Mouse (Mus musculus) embryonic facial prominence, embryonic 14.5 days (tissue): ENCODE data around the gene Rcor3. TPM values are rescaled to one million over a fixed set of nuclear protein-coding genes. Genes with fewer than 3 reads are reported as not detected.

Experiments used
- ATAC-seq: fragments of 200-750 bp; cut with Nextera tagmentation; 2 replicates; pipeline ENCODE4 v1.8.0; 2017; ENCODE audit warnings: low read depth, moderate number of reproducible peaks, moderate TSS enrichment
- DNase-seq: peaks from one replicate; pipeline ENCODE4 v3.0.0-alpha.2; 2015; ENCODE audit warnings: low spot score
- H3K27ac ChIP-seq: fragments of 300-500 bp; sonication (generic); replicated peaks from 2 replicates; pipeline ENCODE4 v1.5.1; 2014; ENCODE audit warnings: low read depth, mild to moderate bottlenecking, low read length, moderate library complexity
- H3K27me3 ChIP-seq: fragments of 300-500 bp; sonication (generic); replicated peaks from 2 replicates; pipeline ENCODE4 v1.6.1; 2014; ENCODE audit warnings: low read length; ENCODE audit not compliant: control insufficient read depth, insufficient read depth
- H3K36me3 ChIP-seq: fragments of 300-500 bp; sonication (generic); 2 replicates; pipeline ENCODE4 v1.6.1; 2014; ENCODE audit warnings: low read length, mixed read lengths; ENCODE audit not compliant: control insufficient read depth, insufficient read depth
- H3K4me1 ChIP-seq: fragments of 300-500 bp; sonication (generic); 2 replicates; pipeline ENCODE4 v1.6.1; 2014; ENCODE audit warnings: antibody characterized with exemption, low read length; ENCODE audit not compliant: control insufficient read depth, insufficient read depth
- H3K4me2 ChIP-seq: fragments of 300-500 bp; sonication (generic); 2 replicates; pipeline ENCODE4 v1.6.1; 2014; ENCODE audit warnings: low read depth, mild to moderate bottlenecking, low read length, moderate library complexity, mixed read lengths
- H3K4me3 ChIP-seq: fragments of 300-500 bp; sonication (generic); 2 replicates; pipeline ENCODE4 v1.5.1; 2014; ENCODE audit warnings: low read depth, mild to moderate bottlenecking, low read length
- H3K9ac ChIP-seq: fragments of 300-500 bp; sonication (generic); 2 replicates; pipeline ENCODE4 v1.6.1; 2014; ENCODE audit warnings: low read depth, mild to moderate bottlenecking, low read length, moderate library complexity, mixed read lengths
- H3K9me3 ChIP-seq: fragments of 300-500 bp; sonication (generic); 2 replicates; pipeline ENCODE4 v1.6.1; 2016; ENCODE audit warnings: low read length; ENCODE audit not compliant: control insufficient read depth
- WGBS: fragments of 180-500 bp; shearing (Covaris S2); extraction: QIAGEN DNeasy Blood & Tissue Kit; methylation state at CpG from one replicate; pipeline ENCODE4 v1.1.7; 2014; 5-methylcytosine and 5-hydroxymethylcytosine counted together
- polyA plus RNA-seq: library from polyadenylated mRNA; unstranded; fragments of >200 nt; fragmentation: Nextera tagmentation; extraction: Ambion mirVana; gene quantifications from 2 replicates; pipeline ENCODE4 v1.2.1, GENCODE M21; 2014

Gene Rcor3
- polyA plus RNA-seq, 1 experiment from 2014 or later, result 32.6 TPM

DNA sequence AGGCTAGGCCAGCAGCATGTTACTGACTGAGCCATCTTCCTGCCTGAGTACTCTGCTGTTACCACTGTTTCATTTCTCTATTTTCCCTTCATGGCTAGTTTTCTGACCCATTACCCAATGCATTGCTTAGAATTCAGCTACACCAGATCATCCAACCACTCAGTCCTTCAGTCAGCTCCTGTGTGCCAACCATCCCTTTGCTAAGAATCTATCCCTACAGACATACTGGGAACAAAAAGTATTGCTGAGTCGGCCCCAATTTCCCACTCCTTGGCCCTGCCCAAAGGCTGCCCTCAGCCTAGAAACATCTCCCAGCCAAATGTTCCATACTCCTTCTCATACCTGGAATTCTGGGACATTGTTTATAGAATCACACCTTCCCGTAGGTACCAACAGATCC, 56.7 kb downstream of the Rcor3 start:
- DNase-seq (no peak), ATAC-seq (no peak)
- H3K27me3 ChIP-seq, result no peaks in the 10 kb centered on the region
- no peak overlapping the region for H3K4me3 ChIP-seq
- no peak overlapping the region for H3K27ac ChIP-seq
- H3K36me3 ChIP-seq, result no peaks in the 10 kb centered on the region
- no peaks in the 10 kb centered on the region for H3K4me1 ChIP-seq
- H3K9ac ChIP-seq, result no peak overlapping the region
- no peak overlapping the region for H3K4me2 ChIP-seq
- WGBS, result 93% methylated on average over 2 of the region's 2 CpGs
- H3K9me3 ChIP-seq, result peaks cover 5% of the 10 kb centered on the region; the same call in 1 of the 2 replicates

DNA sequence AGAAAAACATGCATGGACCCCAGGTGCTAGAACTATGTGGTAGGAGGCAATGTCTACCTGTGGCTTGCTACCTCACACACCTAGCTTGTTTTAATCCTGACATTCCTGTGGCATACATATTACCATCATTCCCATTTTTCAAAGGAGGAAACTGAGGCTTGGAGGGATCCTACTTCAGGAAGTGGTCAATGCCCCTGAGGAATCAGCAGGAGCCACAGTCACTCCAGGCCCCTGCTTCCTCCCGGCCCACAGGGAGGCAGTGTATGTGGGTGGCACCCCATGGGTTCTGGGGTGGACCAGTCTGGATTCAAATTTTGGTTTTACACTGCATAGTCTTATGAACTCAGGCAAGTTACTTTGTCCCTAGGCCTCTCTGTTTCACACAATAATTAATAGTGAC, 58.7 kb downstream of the Rcor3 start:
- no peaks in the 10 kb centered on the region for H3K4me1 ChIP-seq
- H3K4me2 ChIP-seq, result no peak overlapping the region
- no peak overlapping the region for H3K27ac ChIP-seq
- no peaks in the 10 kb centered on the region for H3K27me3 ChIP-seq
- no peak overlapping the region for H3K4me3 ChIP-seq
- DNase-seq (no peak), ATAC-seq (no peak)
- 77% methylated on average over 1 of the region's 1 CpGs for WGBS
- peaks cover 5% of the 10 kb centered on the region; the same call in 1 of the 2 replicates for H3K9me3 ChIP-seq
- no peak overlapping the region for H3K9ac ChIP-seq
- no peaks in the 10 kb centered on the region for H3K36me3 ChIP-seq

DNA sequence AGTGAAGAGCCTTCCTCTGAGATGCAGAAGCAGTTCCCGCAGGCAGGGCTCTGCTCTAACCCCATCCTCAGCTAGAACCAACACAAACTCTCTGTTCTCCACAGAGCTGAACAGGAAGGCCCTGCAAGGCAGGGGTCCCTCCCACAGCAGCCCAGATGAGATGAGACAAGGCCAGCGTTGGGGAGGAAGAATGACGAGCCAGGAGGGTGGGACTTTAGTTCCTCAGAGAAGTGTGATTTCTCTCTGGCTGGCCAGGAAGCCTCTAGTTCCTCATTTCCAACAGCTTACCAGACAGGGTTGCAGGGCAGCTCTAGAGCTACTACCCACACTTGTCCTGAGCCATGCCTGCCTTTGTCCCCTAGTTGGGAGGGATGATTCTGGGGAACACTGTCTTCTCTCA, 59.5 kb downstream of the Rcor3 start:
- DNase-seq (no peak), ATAC-seq (no peak)
- Histone ChIP-seq H3K27me3 (no peaks in the 10 kb centered on the region), H3K4me2 (no peak overlapping the region), H3K4me1 (no peaks in the 10 kb centered on the region), H3K9ac (no peak overlapping the region), H3K4me3 (no peak overlapping the region), H3K27ac (peak overlapping the region; percentile 41; the same call in 1 of the 2 replicates), H3K36me3 (no peaks in the 10 kb centered on the region), H3K9me3 (peaks cover 5% of the 10 kb centered on the region; the same call in 1 of the 2 replicates)
- WGBS, result 47% methylated on average over 3 of the region's 3 CpGs

DNA sequence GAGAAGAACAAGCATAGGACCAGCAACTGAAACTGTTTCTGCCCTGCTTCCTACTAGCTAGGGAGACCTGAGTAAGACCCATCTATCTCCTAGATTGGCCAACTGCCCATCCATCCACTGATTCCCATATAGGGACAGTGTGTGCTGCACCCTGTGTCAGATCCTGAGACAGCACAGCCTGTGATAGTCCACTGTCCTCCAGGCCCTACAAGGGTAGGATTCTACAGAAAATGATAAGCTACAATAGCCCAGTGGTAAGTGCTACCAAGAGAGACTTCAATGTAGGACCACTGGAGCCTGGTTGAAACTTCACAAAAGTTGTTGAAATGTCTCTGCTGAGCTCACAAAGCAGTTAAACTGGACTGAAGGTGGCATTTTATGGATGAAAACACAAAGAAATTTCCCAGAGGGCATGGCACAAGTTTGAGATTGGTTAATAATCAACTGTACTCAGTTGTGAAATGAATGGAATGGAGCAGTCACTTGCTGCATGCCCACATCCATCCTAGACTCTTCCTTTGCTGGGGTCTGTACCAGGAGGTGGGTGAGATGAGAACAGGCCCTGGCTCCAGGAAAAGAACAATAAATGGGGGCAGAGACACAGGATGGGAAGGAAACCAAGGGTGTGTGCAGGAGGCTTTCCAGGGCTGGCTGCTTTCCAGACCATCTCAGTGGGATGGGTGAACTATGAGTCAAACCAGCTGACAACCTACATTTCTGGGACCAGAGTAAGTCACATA, 60.9 kb downstream of the Rcor3 start:
- Histone ChIP-seq H3K4me2 (no peak overlapping the region), H3K27me3 (no peaks in the 10 kb centered on the region), H3K27ac (no peak overlapping the region), H3K9me3 (peaks cover 5% of the 10 kb centered on the region; the same call in 1 of the 2 replicates), H3K9ac (no peak overlapping the region), H3K4me1 (peaks cover 6% of the 10 kb centered on the region; the same call in 1 of the 2 replicates), H3K4me3 (no peak overlapping the region), H3K36me3 (no peaks in the 10 kb centered on the region)
- ATAC-seq, result no peak
- no peak for DNase-seq

DNA sequence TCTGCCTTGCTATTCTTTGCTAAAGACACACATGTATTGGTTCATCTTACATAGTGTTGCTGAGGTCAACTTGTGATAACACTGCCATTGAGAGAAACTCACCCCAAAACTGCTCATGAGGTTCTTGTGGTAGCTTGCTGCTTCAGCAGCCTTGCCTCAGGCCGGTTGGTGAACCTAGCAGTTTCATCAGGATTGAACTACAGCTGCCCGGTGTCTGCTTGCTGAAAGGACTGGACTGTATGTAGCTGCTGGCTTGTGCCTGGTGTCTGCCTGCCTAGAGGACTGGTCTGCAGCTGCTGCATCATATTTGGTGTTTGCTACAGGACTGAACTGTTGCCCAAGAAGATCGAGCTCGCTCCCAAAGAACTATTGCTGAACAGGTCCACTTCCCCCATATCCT, 61.8 kb downstream of the Rcor3 start:
- WGBS, result 63% methylated on average over 4 of the region's 4 CpGs
- ATAC-seq (no peak), DNase-seq (no peak)
- Histone ChIP-seq H3K27me3 (no peaks in the 10 kb centered on the region), H3K4me2 (no peak overlapping the region), H3K9me3 (peaks cover 1% of the 10 kb centered on the region; the same call in 1 of the 2 replicates), H3K27ac (no peak overlapping the region), H3K4me1 (peaks cover 12% of the 10 kb centered on the region), H3K36me3 (no peaks in the 10 kb centered on the region), H3K4me3 (no peak overlapping the region), H3K9ac (no peak overlapping the region)

DNA sequence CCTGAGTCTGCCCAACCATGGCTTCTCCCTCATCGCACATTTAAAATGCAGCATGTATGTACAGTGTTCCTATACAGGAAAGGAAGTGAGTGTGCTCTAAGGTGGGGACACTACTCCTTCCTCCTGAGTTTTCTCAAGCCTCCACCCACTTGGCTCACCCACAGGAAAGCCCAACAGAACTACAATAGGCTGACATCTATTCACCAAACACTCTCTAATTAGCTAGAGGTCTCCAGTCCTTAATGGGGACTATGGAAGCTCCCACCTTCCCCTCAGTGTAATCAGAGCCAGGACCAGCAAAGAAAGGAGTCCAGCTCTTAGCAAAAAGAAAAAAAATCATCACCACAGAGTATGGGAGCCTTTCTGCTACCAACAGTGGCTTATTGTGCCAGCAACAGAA, 63.0 kb downstream of the Rcor3 start:
- WGBS, result 69% methylated on average over 1 of the region's 1 CpGs
- Histone ChIP-seq H3K4me3 (no peak overlapping the region), H3K9me3 (no peaks in the 10 kb centered on the region), H3K36me3 (no peaks in the 10 kb centered on the region), H3K4me1 (peaks cover 24% of the 10 kb centered on the region), H3K27me3 (no peaks in the 10 kb centered on the region), H3K4me2 (no peak overlapping the region), H3K27ac (no peak overlapping the region), H3K9ac (no peak overlapping the region)
- DNase-seq (no peak), ATAC-seq (no peak)

DNA sequence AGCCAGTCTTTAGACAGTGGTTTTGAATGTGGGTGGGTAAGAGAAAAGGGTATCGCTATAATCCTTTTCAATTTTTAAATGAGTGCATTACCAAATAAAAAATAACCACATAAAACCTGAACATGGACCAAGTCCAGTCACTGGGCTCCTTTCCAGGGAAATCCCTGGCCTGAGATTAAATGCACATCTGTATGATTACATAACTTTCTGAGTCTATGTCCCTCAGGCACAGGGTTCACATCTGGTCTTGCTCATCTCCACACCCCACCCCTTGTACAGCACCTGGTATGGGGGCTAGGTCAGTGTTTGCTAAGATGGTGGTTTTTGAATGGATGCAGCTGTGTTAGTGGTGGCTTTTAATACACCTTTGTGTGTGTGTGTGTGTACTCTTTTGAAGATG, 65.4 kb downstream of the Rcor3 start:
- 44% methylated on average over 1 of the region's 1 CpGs for WGBS
- peak; percentile 72 for DNase-seq
- H3K27ac ChIP-seq, result no peak overlapping the region
- peaks cover 9% of the 10 kb centered on the region; the same call in 1 of the 2 replicates for H3K36me3 ChIP-seq
- no peak overlapping the region for H3K4me2 ChIP-seq
- H3K4me3 ChIP-seq, result no peak overlapping the region
- H3K4me1 ChIP-seq, result peaks cover 24% of the 10 kb centered on the region
- no peaks in the 10 kb centered on the region for H3K9me3 ChIP-seq
- H3K9ac ChIP-seq, result no peak overlapping the region
- H3K27me3 ChIP-seq, result no peaks in the 10 kb centered on the region
- ATAC-seq, result no peak

DNA sequence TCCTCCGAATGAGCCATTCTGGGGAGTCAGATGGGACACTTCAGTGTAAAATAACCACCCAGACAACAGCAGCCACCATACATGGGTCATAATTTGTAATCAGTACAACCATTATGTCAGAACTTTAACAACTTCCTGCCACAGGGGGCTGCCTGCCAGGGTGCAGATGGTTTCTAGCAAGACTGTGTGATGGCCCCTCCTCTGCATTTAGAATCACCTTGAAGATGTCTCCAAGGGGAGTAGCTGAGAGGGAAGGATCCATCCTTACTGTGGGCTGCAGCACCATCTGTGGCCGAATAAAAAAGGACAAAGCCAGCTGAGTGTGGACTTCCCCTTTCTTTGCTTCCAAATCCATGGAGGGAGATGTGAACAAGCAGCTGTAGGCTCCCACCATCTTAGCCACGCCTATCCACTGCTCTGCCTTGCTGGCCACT, 67.2 kb downstream of the Rcor3 start:
- Histone ChIP-seq H3K36me3 (peaks cover 21% of the 10 kb centered on the region), H3K4me3 (no peak overlapping the region), H3K9ac (no peak overlapping the region), H3K9me3 (no peaks in the 10 kb centered on the region), H3K4me2 (peak overlapping the region; percentile 33; the same call in 1 of the 2 replicates), H3K4me1 (peaks cover 24% of the 10 kb centered on the region), H3K27ac (peak overlapping the region; percentile 3; the same call in 1 of the 2 replicates), H3K27me3 (no peaks in the 10 kb centered on the region)
- 42% methylated on average over 2 of the region's 3 CpGs for whole genome bisulfite sequencing
- peak; percentile 41 for DNase-seq
- ATAC-seq, result peak; percentile 31
